Mouse (Mus musculus) G1E (cell line): ENCODE measurements around the gene Wwc2. TPM values are rescaled to one million over a fixed set of nuclear protein-coding genes. Genes with fewer than 3 reads are reported as not detected.

Source experiments
- ATAC-seq: 2 replicates; pipeline ENCODE4 v1.8.0; 2016; ENCODE audit warnings: mild to moderate bottlenecking; ENCODE audit not compliant: insufficient number of reproducible peaks, poor library complexity, low FRiP score, severe bottlenecking; ENCODE audit errors: extremely low read depth
- DNase-seq: peaks from one replicate; pipeline ENCODE4 v3.0.0; 2012; ENCODE audit warnings: low spot score
- H3K27me3 ChIP-seq: 2 replicates; pipeline ENCODE4 v1.6.1; 2012; ENCODE audit warnings: mild to moderate bottlenecking, low read length, inconsistent platforms; ENCODE audit not compliant: insufficient read depth
- H3K36me3 ChIP-seq: replicated peaks from 2 replicates; pipeline ENCODE3; 2012; ENCODE audit warnings: mild to moderate bottlenecking, inconsistent platforms
- H3K4me1 ChIP-seq: 2 replicates; pipeline ENCODE4 v1.6.1; 2012; ENCODE audit warnings: low read depth, low read length, inconsistent platforms, mixed read lengths; ENCODE audit not compliant: insufficient read depth
- H3K4me3 ChIP-seq: 2 replicates; pipeline ENCODE4 v1.5.1; 2012; ENCODE audit warnings: low read depth, mild to moderate bottlenecking, inconsistent platforms, low read length, moderate library complexity, mixed read lengths
- H3K9me3 ChIP-seq: replicated peaks from 2 replicates; pipeline ENCODE4 v1.6.1; 2012; ENCODE audit warnings: inconsistent platforms
- CTCF ChIP-seq: IDR thresholded peaks from 2 replicates; pipeline ENCODE4 v1.5.1; 2012; ENCODE audit warnings: low read depth, low read length, inconsistent platforms, mixed read lengths
- GATA1 ChIP-seq: IDR thresholded peaks from 2 replicates; pipeline ENCODE4 v1.6.1; 2012; ENCODE audit warnings: borderline replicate concordance, low read length, inconsistent platforms, mixed read lengths
- GATA2 ChIP-seq: IDR thresholded peaks from 2 replicates; pipeline ENCODE4 v1.6.1; 2012; ENCODE audit warnings: low read depth, low read length, inconsistent platforms, borderline replicate concordance
- POLR2AphosphoS5 ChIP-seq: IDR thresholded peaks from 2 replicates; pipeline ENCODE4 v1.6.1; 2012; ENCODE audit warnings: low read depth, low read length, inconsistent platforms; ENCODE audit not compliant: insufficient replicate concordance
- TAL1 ChIP-seq: conservative IDR thresholded peaks from 2 replicates; pipeline ENCODE4 v1.6.1; 2012; ENCODE audit warnings: low read depth, low read length, inconsistent platforms, mixed read lengths
- polyA plus RNA-seq: library from polyadenylated mRNA; stranded (reverse); fragments of >175 nt; gene quantifications from 2 replicates; pipeline ENCODE4 v1.2.3, GENCODE M21; 2012
- total RNA-seq, 2 experiments: library from RNA; stranded (forward) in 1 of 2; stranded (reverse) in 1 of 2; fragments of 200-1000 nt in 1 of 2; fragments of >200 nt in 1 of 2; fragmentation: Nextera tagmentation in 1 of 2; gene quantifications; 2 replicates each; pipeline ENCODE4 v1.2.3; 2014 to 2017

The Wwc2 gene
- total and polyA plus RNA-seq, 3 experiments = 4.0 to 8.1 (median 7.4) TPM

GRCm38 (mm10) chr8:48019737-48020136 is 29.0 kb upstream of the Wwc2 start:
- Histone ChIP-seq H3K9me3 (no peaks in the 10 kb centered on the region), H3K4me1 (0 out of 2 replicates have a peak, but pooled peaks cover 2% of the 10 kb centered on the region), H3K4me3 (no peak overlapping the region), H3K27me3 (no peaks in the 10 kb centered on the region), H3K36me3 (no peaks in the 10 kb centered on the region)
- no peak for DNase-seq
- no peak for ATAC-seq
- no peak for TF ChIP-seq TAL1
- no peak for TF ChIP-seq GATA1
- no peak for TF ChIP-seq CTCF
- TF ChIP-seq POLR2AphosphoS5 = no peak
- no peak for TF ChIP-seq GATA2

- Histone ChIP-seq H3K4me3 (no peak overlapping the region), H3K36me3 (no peaks in the 10 kb centered on the region), H3K4me1 (no peaks in the 10 kb centered on the region), H3K9me3 (no peaks in the 10 kb centered on the region), H3K27me3 (no peaks in the 10 kb centered on the region)
- DNase-seq (peak; percentile 71), ATAC-seq (peak; percentile 79)
- TF ChIP-seq GATA2 (no peak), CTCF (peak; percentile 77)
Measured at GRCm38 (mm10) chr8:48016538-48016937, 25.8 kb upstream of the Wwc2 start.

- Histone ChIP-seq H3K9me3 (no peaks in the 10 kb centered on the region), H3K27me3 (no peaks in the 10 kb centered on the region), H3K4me1 (no peaks in the 10 kb centered on the region), H3K4me3 (no peak overlapping the region), H3K36me3 (no peaks in the 10 kb centered on the region)
- TF ChIP-seq GATA2 (no peak), GATA1 (no peak), POLR2AphosphoS5 (no peak), CTCF (no peak), TAL1 (no peak)
- no peak for ATAC-seq
- DNase-seq = no peak
Measured at GRCm38 (mm10) chr8:48014386-48014785, 23.7 kb upstream of the Wwc2 start.

- H3K9me3 ChIP-seq = no peaks in the 10 kb centered on the region
- DNase-seq = no peak
- TF ChIP-seq TAL1 (no peak), CTCF (no peak), POLR2AphosphoS5 (no peak), GATA1 (no peak), GATA2 (no peak)
- H3K27me3 ChIP-seq = no peaks in the 10 kb centered on the region
- ATAC-seq = no peak
- H3K4me1 ChIP-seq = no peaks in the 10 kb centered on the region
- H3K36me3 ChIP-seq = no peaks in the 10 kb centered on the region
- no peak overlapping the region for H3K4me3 ChIP-seq
Measured at GRCm38 (mm10) chr8:48013281-48013680, 22.6 kb upstream of the Wwc2 start.

GRCm38 (mm10) chr8:48011871-48012270 is 21.1 kb upstream of the Wwc2 start:
- Histone ChIP-seq H3K36me3 (no peaks in the 10 kb centered on the region), H3K9me3 (no peaks in the 10 kb centered on the region)
- TF ChIP-seq GATA2 (no peak), TAL1 (no peak), CTCF (no peak), POLR2AphosphoS5 (no peak), GATA1 (no peak)

GRCm38 (mm10) chr8:48010977-48011376 is 20.3 kb upstream of the Wwc2 start:
- Histone ChIP-seq H3K4me3 (no peak overlapping the region), H3K9me3 (no peaks in the 10 kb centered on the region), H3K36me3 (no peaks in the 10 kb centered on the region), H3K4me1 (no peaks in the 10 kb centered on the region), H3K27me3 (no peaks in the 10 kb centered on the region; the same call in 1 of the 2 replicates)
- ATAC-seq (no peak), DNase-seq (no peak)
- TF ChIP-seq CTCF (no peak), TAL1 (no peak), GATA2 (no peak), POLR2AphosphoS5 (no peak), GATA1 (no peak)

More at GRCm38 (mm10) chr8:48011871-48012270, 21.1 kb upstream of the Wwc2 start:
- ATAC-seq = no peak
- no peak for DNase-seq
- Histone ChIP-seq H3K4me1 (no peaks in the 10 kb centered on the region), H3K27me3 (no peaks in the 10 kb centered on the region; the same call in 1 of the 2 replicates), H3K4me3 (no peak overlapping the region)

- no peak for DNase-seq
- ATAC-seq = no peak
- no peaks in the 10 kb centered on the region for H3K36me3 ChIP-seq
- no peaks in the 10 kb centered on the region for H3K9me3 ChIP-seq
- TF ChIP-seq CTCF (no peak), GATA1 (no peak), POLR2AphosphoS5 (no peak), TAL1 (no peak), GATA2 (no peak)
- no peaks in the 10 kb centered on the region; the same call in 1 of the 2 replicates for H3K27me3 ChIP-seq
- no peak overlapping the region for H3K4me3 ChIP-seq
- H3K4me1 ChIP-seq = no peaks in the 10 kb centered on the region
Measured at GRCm38 (mm10) chr8:48009399-48009798, 18.7 kb upstream of the Wwc2 start.
